Mouse (Mus musculus): Measurements from ENCODE around the gene Klhl6. TPM values are rescaled to one million over a fixed set of nuclear protein-coding genes. Genes with fewer than 3 reads are reported as not detected.

Gene Klhl6
- polyA plus RNA-seq, 1 experiment, result 0.16 TPM

GRCm38 (mm10) chr16:19912582-19912981 lies 70.3 kb downstream of the Klhl6 start:
- no peaks in the 10 kb centered on the region for H3K79me3 ChIP-seq (ENCODE audit: low read depth)
- H3K79me2 ChIP-seq (ENCODE audit: control insufficient read depth, insufficient read depth), result no peaks in the 10 kb centered on the region
- H3K36me3 ChIP-seq (ENCODE audit: control insufficient read depth, insufficient read depth), result no peaks in the 10 kb centered on the region
- H3ac ChIP-seq (ENCODE audit: control insufficient read depth, insufficient read length, low read depth), result no peak overlapping the region
- no peaks in the 10 kb centered on the region for H3K27me3 ChIP-seq (ENCODE audit: control insufficient read depth, insufficient read depth, insufficient read length)
- TF ChIP-seq MYOD1 (IDR thresholded peaks at IDR 0.05; ENCODE audit: control insufficient read depth, insufficient read length, low read depth) (no peak), USF1 (IDR thresholded peaks at IDR 0.05; ENCODE audit: low read depth) (no peak), MYOG (IDR thresholded peaks at IDR 0.05; ENCODE audit: control insufficient read depth, extremely low read depth, insufficient read length) (no peak), MAX (IDR thresholded peaks at IDR 0.05) (no peak), FOSL1 (IDR thresholded peaks at IDR 0.05; ENCODE audit: insufficient read depth, low read length, poor library complexity, severe bottlenecking) (no peak), CEBPB (IDR thresholded peaks at IDR 0.05; ENCODE audit: low read depth) (no peak), CTCF (IDR thresholded peaks at IDR 0.05; ENCODE audit: control insufficient read depth, insufficient read depth, insufficient read length) (no peak)
- H3K4me3 ChIP-seq (ENCODE audit: insufficient read depth, poor library complexity, severe bottlenecking), result no peak overlapping the region

DNA sequence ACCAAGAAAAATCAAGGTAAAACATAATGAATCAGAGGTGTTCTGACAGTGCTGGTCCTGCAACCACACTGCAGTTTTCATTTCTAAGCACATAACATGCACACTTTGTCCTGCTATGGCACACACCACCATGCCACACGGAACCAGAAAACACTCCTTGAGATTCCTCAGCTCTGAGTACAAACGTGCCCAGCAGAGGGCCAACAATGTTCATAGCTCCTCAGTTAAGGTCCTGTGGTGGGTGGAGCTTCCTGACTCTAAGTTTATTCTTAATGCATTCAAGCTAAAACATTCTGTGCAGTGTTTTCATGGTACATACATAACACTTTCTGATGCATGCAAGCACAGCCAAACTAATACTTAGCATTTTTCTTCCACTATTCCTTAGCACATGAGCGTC lies 74.5 kb downstream of the Klhl6 start:
- Histone ChIP-seq H3K36me3 (ENCODE audit: control insufficient read depth, insufficient read depth) (no peaks in the 10 kb centered on the region), H3ac (ENCODE audit: control insufficient read depth, insufficient read length, low read depth) (no peak overlapping the region), H3K79me3 (ENCODE audit: low read depth) (no peaks in the 10 kb centered on the region), H3K79me2 (ENCODE audit: control insufficient read depth, insufficient read depth) (no peaks in the 10 kb centered on the region), H3K27me3 (ENCODE audit: control insufficient read depth, insufficient read depth, insufficient read length) (no peaks in the 10 kb centered on the region), H3K4me3 (ENCODE audit: insufficient read depth, poor library complexity, severe bottlenecking) (no peak overlapping the region)
- TF ChIP-seq CEBPB (IDR thresholded peaks at IDR 0.05; ENCODE audit: low read depth) (no peak), CTCF (IDR thresholded peaks at IDR 0.05; ENCODE audit: control insufficient read depth, insufficient read depth, insufficient read length) (no peak), MAX (IDR thresholded peaks at IDR 0.05) (no peak), MYOD1 (IDR thresholded peaks at IDR 0.05; ENCODE audit: control insufficient read depth, insufficient read length, low read depth) (no peak), MYOG (IDR thresholded peaks at IDR 0.05; ENCODE audit: control insufficient read depth, extremely low read depth, insufficient read length) (no peak), USF1 (IDR thresholded peaks at IDR 0.05; ENCODE audit: low read depth) (no peak), FOSL1 (IDR thresholded peaks at IDR 0.05; ENCODE audit: insufficient read depth, low read length, poor library complexity, severe bottlenecking) (no peak)

GRCm38 (mm10) chr16:19907103-19907502 lies 75.7 kb downstream of the Klhl6 start:
- no peak for TF ChIP-seq USF1 (IDR thresholded peaks at IDR 0.05; ENCODE audit: low read depth)
- TF ChIP-seq CEBPB (IDR thresholded peaks at IDR 0.05; ENCODE audit: low read depth), result no peak
- TF ChIP-seq MYOG (IDR thresholded peaks at IDR 0.05; ENCODE audit: control insufficient read depth, extremely low read depth, insufficient read length), result no peak
- TF ChIP-seq FOSL1 (IDR thresholded peaks at IDR 0.05; ENCODE audit: insufficient read depth, low read length, poor library complexity, severe bottlenecking), result no peak
- TF ChIP-seq CTCF (IDR thresholded peaks at IDR 0.05; ENCODE audit: control insufficient read depth, insufficient read depth, insufficient read length), result no peak
- TF ChIP-seq MYOD1 (IDR thresholded peaks at IDR 0.05; ENCODE audit: control insufficient read depth, insufficient read length, low read depth), result no peak
- TF ChIP-seq MAX (IDR thresholded peaks at IDR 0.05), result no peak
- Histone ChIP-seq H3ac (ENCODE audit: control insufficient read depth, insufficient read length, low read depth) (no peak overlapping the region), H3K79me2 (ENCODE audit: control insufficient read depth, insufficient read depth) (no peaks in the 10 kb centered on the region), H3K79me3 (ENCODE audit: low read depth) (no peaks in the 10 kb centered on the region), H3K27me3 (ENCODE audit: control insufficient read depth, insufficient read depth, insufficient read length) (no peaks in the 10 kb centered on the region), H3K36me3 (ENCODE audit: control insufficient read depth, insufficient read depth) (no peaks in the 10 kb centered on the region), H3K4me3 (ENCODE audit: insufficient read depth, poor library complexity, severe bottlenecking) (no peak overlapping the region)

DNA sequence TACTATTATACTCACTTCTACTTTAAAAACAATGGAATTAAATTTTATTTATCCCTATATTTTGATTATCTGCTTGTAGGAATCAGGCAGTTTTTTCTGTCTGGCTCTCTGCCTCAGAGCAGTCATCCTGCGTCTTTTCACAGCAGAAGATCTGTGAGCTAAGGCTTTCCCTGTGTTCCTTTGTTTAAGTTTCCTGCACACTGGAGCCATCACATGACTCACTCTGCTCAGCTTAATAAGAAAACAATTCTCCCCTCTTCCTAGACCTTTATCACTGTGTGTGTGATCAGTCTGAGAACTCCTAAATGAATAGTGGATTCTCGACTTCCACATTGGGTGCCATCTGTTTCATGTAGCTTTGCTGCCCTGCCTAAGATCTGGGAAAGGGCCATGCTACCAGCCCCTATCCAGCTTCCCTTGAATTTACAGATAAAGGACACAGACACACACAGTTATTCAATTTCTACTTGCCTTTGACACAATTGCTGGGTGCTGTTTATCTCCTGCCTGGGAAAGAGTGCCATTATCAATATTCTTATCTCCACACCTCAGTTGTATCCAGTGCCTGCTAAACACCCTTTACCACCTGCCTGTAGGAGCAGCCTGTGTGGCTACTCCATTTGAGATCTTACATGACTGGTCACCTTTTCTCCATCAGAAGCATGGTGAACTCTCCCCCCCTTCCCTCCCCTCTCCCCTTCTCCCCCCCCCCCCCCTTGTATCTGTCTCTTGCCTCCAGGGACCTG lies 77.9 kb downstream of the Klhl6 start:
- no peak for TF ChIP-seq CEBPB (IDR thresholded peaks at IDR 0.05; ENCODE audit: low read depth)
- TF ChIP-seq MYOD1 (IDR thresholded peaks at IDR 0.05; ENCODE audit: control insufficient read depth, insufficient read length, low read depth), result no peak
- no peak for TF ChIP-seq MAX (IDR thresholded peaks at IDR 0.05)
- no peak for TF ChIP-seq FOSL1 (IDR thresholded peaks at IDR 0.05; ENCODE audit: insufficient read depth, low read length, poor library complexity, severe bottlenecking)
- no peak for TF ChIP-seq CTCF (IDR thresholded peaks at IDR 0.05; ENCODE audit: control insufficient read depth, insufficient read depth, insufficient read length)
- no peak for TF ChIP-seq MYOG (IDR thresholded peaks at IDR 0.05; ENCODE audit: control insufficient read depth, extremely low read depth, insufficient read length)
- no peak for TF ChIP-seq USF1 (IDR thresholded peaks at IDR 0.05; ENCODE audit: low read depth)
- Histone ChIP-seq H3K4me3 (ENCODE audit: insufficient read depth, poor library complexity, severe bottlenecking) (no peak overlapping the region), H3K27me3 (ENCODE audit: control insufficient read depth, insufficient read depth, insufficient read length) (no peaks in the 10 kb centered on the region), H3K79me2 (ENCODE audit: control insufficient read depth, insufficient read depth) (no peaks in the 10 kb centered on the region), H3ac (ENCODE audit: control insufficient read depth, insufficient read length, low read depth) (no peak overlapping the region), H3K79me3 (ENCODE audit: low read depth) (no peaks in the 10 kb centered on the region), H3K36me3 (ENCODE audit: control insufficient read depth, insufficient read depth) (no peaks in the 10 kb centered on the region)

- Histone ChIP-seq H3K79me2 (ENCODE audit: control insufficient read depth, insufficient read depth) (no peaks in the 10 kb centered on the region), H3K27me3 (ENCODE audit: control insufficient read depth, insufficient read depth, insufficient read length) (no peaks in the 10 kb centered on the region), H3K36me3 (ENCODE audit: control insufficient read depth, insufficient read depth) (no peaks in the 10 kb centered on the region), H3K4me3 (ENCODE audit: insufficient read depth, poor library complexity, severe bottlenecking) (no peak overlapping the region), H3ac (ENCODE audit: control insufficient read depth, insufficient read length, low read depth) (no peak overlapping the region), H3K79me3 (ENCODE audit: low read depth) (no peaks in the 10 kb centered on the region)
- TF ChIP-seq CTCF (IDR thresholded peaks at IDR 0.05; ENCODE audit: control insufficient read depth, insufficient read depth, insufficient read length) (no peak), MAX (IDR thresholded peaks at IDR 0.05) (no peak), MYOD1 (IDR thresholded peaks at IDR 0.05; ENCODE audit: control insufficient read depth, insufficient read length, low read depth) (no peak), CEBPB (IDR thresholded peaks at IDR 0.05; ENCODE audit: low read depth) (no peak), MYOG (IDR thresholded peaks at IDR 0.05; ENCODE audit: control insufficient read depth, extremely low read depth, insufficient read length) (no peak), USF1 (IDR thresholded peaks at IDR 0.05; ENCODE audit: low read depth) (no peak), FOSL1 (IDR thresholded peaks at IDR 0.05; ENCODE audit: insufficient read depth, low read length, poor library complexity, severe bottlenecking) (no peak)
These were observed 79.0 kb downstream of the Klhl6 start for GRCm38 (mm10) chr16:19903792-19904191.

Other genes starting within 250 kb of the Klhl6 start
- gene B3gnt5, start 222.8 kb downstream of the Klhl6 start, polyA plus RNA-seq (2012; fragmentation: generic; extraction: Trizol), result 0.30 TPM
- 2.6 TPM for gene Klhl24, start 114.5 kb upstream of the Klhl6 start, polyA plus RNA-seq (2012; fragmentation: generic; extraction: Trizol)
- 9.6 TPM for gene Yeats2, start 158.0 kb upstream of the Klhl6 start, polyA plus RNA-seq (2012; fragmentation: generic; extraction: Trizol)